Mouse (Mus musculus): ENCODE data around the gene Gm49368.

DNA sequence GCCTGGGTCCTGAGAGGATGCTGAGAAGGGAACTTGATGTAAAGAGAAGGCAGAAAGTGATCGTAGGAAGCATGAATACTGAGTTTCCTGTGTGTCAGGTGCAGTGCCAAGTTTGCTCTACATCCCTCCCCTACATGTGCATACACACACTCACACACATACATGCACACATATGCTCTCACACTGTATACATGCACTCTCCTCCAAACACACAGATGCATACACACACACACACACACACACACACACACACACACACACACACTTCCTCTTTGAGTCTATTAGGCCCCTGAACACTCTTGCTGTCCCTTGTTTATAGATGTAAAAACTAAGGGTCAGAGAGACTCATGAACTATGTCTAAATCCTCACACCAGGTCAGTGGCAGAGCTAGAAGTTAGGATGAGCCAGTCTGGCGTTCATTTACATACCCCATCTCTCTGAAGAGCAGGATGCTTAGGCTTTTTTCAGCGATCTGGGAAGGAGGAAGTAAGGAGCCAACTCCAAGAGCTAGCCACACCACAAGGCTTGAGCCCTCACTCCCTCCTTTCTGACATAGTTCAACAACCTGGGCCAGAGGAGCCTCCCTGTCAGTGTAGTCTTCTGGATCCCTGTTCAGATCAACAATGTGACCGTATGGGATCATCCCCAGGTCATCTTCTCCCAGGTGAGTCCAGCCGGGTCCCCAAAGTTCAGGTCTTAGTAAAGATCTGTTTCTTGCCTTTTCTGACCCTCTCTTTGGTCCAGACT, 52.9 kb downstream of the Gm49368 start:
- TF ChIP-seq CTCF (IDR thresholded peaks at IDR 0.05; ENCODE audit: low read depth, low read length) (no peak), POLR2A (IDR thresholded peaks at IDR 0.05; ENCODE audit: extremely low read depth, insufficient read depth, low read length) (no peak)
